Mouse (Mus musculus) limb, embryonic 13.5 days (tissue): ENCODE measurements around the gene Vdr. TPM values are rescaled to one million over a fixed set of nuclear protein-coding genes. Genes with fewer than 3 reads are reported as not detected.

Experiments used
- ATAC-seq: fragments of 200-750 bp; cut with Nextera tagmentation; 2 replicates; pipeline ENCODE4 v1.8.0; 2017; ENCODE audit warnings: low read depth, moderate number of reproducible peaks, moderate TSS enrichment; ENCODE audit not compliant: low FRiP score
- H3K27ac ChIP-seq: fragments of 300-500 bp; sonication (generic); 2 replicates; pipeline ENCODE4 v1.5.1; 2015; ENCODE audit warnings: inconsistent platforms, mild to moderate bottlenecking, moderate library complexity
- H3K27me3 ChIP-seq: fragments of 300-500 bp; sonication (generic); 2 replicates; pipeline ENCODE4 v1.6.1; 2015; ENCODE audit warnings: mild to moderate bottlenecking, inconsistent platforms
- H3K36me3 ChIP-seq: fragments of 300-500 bp; sonication (generic); 2 replicates; pipeline ENCODE4 v1.6.1; 2015; ENCODE audit warnings: inconsistent platforms, mild to moderate bottlenecking, moderate library complexity
- H3K4me1 ChIP-seq: fragments of 300-500 bp; sonication (generic); 2 replicates; pipeline ENCODE4 v1.6.1; 2015; ENCODE audit warnings: inconsistent platforms
- H3K4me2 ChIP-seq: fragments of 300-500 bp; sonication (generic); replicated peaks from 2 replicates; pipeline ENCODE4 v1.6.1; 2015; ENCODE audit warnings: inconsistent platforms, mild to moderate bottlenecking, moderate library complexity
- H3K4me3 ChIP-seq: fragments of 300-500 bp; sonication (generic); 2 replicates; pipeline ENCODE4 v1.5.1; 2015; ENCODE audit warnings: moderate library complexity, mild to moderate bottlenecking, inconsistent platforms
- H3K9ac ChIP-seq: fragments of 300-500 bp; sonication (generic); 2 replicates; pipeline ENCODE4 v1.6.1; 2015; ENCODE audit warnings: mild to moderate bottlenecking, inconsistent platforms
- H3K9me3 ChIP-seq: fragments of 300-500 bp; sonication (generic); 2 replicates; pipeline ENCODE4 v1.6.1; 2016; ENCODE audit warnings: inconsistent platforms
- WGBS: fragments of 180-500 bp; shearing (Covaris S2); methylation state at CpG from one replicate; pipeline ENCODE4 v1.1.7; 2015; 5-methylcytosine and 5-hydroxymethylcytosine counted together
- polyA plus RNA-seq: library from polyadenylated mRNA; unstranded; fragments of >200 nt; fragmentation: Nextera tagmentation; extraction: Ambion mirVana; gene quantifications from 2 replicates; pipeline ENCODE4 v1.2.1, GENCODE M21; 2015

Vdr gene
- polyA plus RNA-seq, 1 experiment from 2014 or later, result 1.0 TPM

- peaks cover 34% of the 10 kb centered on the region for H3K4me1 ChIP-seq
- H3K4me3 ChIP-seq, result no peak overlapping the region
- H3K36me3 ChIP-seq, result no peaks in the 10 kb centered on the region
- no peak overlapping the region for H3K4me2 ChIP-seq
- H3K9ac ChIP-seq, result no peak overlapping the region
- no peaks in the 10 kb centered on the region for H3K27me3 ChIP-seq
- no peak for ATAC-seq
- WGBS, result 96% methylated on average over 6 of the region's 6 CpGs
- no peak overlapping the region for H3K27ac ChIP-seq
- no peaks in the 10 kb centered on the region for H3K9me3 ChIP-seq
Observed at GRCm38 (mm10) chr15:97841383-97841782, 69.0 kb downstream of the Vdr start.

- Histone ChIP-seq H3K4me2 (no peak overlapping the region), H3K9me3 (no peaks in the 10 kb centered on the region), H3K27ac (no peak overlapping the region), H3K4me3 (no peak overlapping the region), H3K9ac (no peak overlapping the region), H3K27me3 (no peaks in the 10 kb centered on the region), H3K36me3 (no peaks in the 10 kb centered on the region), H3K4me1 (peaks cover 34% of the 10 kb centered on the region)
- 93% methylated on average over 1 of the region's 1 CpGs for WGBS
- ATAC-seq, result no peak
Observed at GRCm38 (mm10) chr15:97840781-97841180, 69.6 kb downstream of the Vdr start.

- 11% methylated on average over 3 of the region's 3 CpGs for WGBS
- H3K27me3 ChIP-seq, result no peaks in the 10 kb centered on the region
- no peak overlapping the region for H3K9ac ChIP-seq
- peak overlapping the region; percentile 52 for H3K27ac ChIP-seq
- no peak overlapping the region for H3K4me2 ChIP-seq
- peak; percentile 73 for ATAC-seq
- H3K4me1 ChIP-seq, result peaks cover 34% of the 10 kb centered on the region
- no peaks in the 10 kb centered on the region for H3K9me3 ChIP-seq
- H3K4me3 ChIP-seq, result no peak overlapping the region
- no peaks in the 10 kb centered on the region for H3K36me3 ChIP-seq
Observed at GRCm38 (mm10) chr15:97839991-97840455, 70.4 kb downstream of the Vdr start.

- H3K27me3 ChIP-seq, result no peaks in the 10 kb centered on the region
- 77% methylated on average over 4 of the region's 4 CpGs for WGBS
- ATAC-seq, result 0 out of 2 replicates have a peak, but pooled peaks have one; percentile 14
- H3K36me3 ChIP-seq, result no peaks in the 10 kb centered on the region
- H3K4me2 ChIP-seq, result no peak overlapping the region
- no peak overlapping the region for H3K4me3 ChIP-seq
- no peak overlapping the region for H3K9ac ChIP-seq
- H3K9me3 ChIP-seq, result no peaks in the 10 kb centered on the region
- H3K4me1 ChIP-seq, result peaks cover 34% of the 10 kb centered on the region
- H3K27ac ChIP-seq, result peak overlapping the region; percentile 52
Observed at GRCm38 (mm10) chr15:97839473-97839872, 71.0 kb downstream of the Vdr start.

GRCm38 (mm10) chr15:97839012-97839411, 71.4 kb downstream of the Vdr start:
- H3K4me2 ChIP-seq, result no peak overlapping the region
- 90% methylated on average over 2 of the region's 2 CpGs for WGBS
- no peak for ATAC-seq
- no peak overlapping the region for H3K4me3 ChIP-seq
- peaks cover 34% of the 10 kb centered on the region for H3K4me1 ChIP-seq
- H3K9ac ChIP-seq, result no peak overlapping the region
- no peaks in the 10 kb centered on the region for H3K27me3 ChIP-seq
- H3K36me3 ChIP-seq, result no peaks in the 10 kb centered on the region
- H3K27ac ChIP-seq, result 0 out of 2 replicates have a peak overlapping the region, but pooled peaks have one; percentile 52
- H3K9me3 ChIP-seq, result no peaks in the 10 kb centered on the region

GRCm38 (mm10) chr15:97838395-97838794, 72.0 kb downstream of the Vdr start:
- no peak overlapping the region for H3K4me2 ChIP-seq
- H3K27me3 ChIP-seq, result 0 out of 2 replicates have a peak, but pooled peaks cover 4% of the 10 kb centered on the region
- ATAC-seq, result no peak
- H3K36me3 ChIP-seq, result no peaks in the 10 kb centered on the region
- peaks cover 34% of the 10 kb centered on the region for H3K4me1 ChIP-seq
- H3K4me3 ChIP-seq, result no peak overlapping the region
- 80% methylated on average over 4 of the region's 4 CpGs for WGBS
- H3K9ac ChIP-seq, result no peak overlapping the region
- no peaks in the 10 kb centered on the region for H3K9me3 ChIP-seq
- H3K27ac ChIP-seq, result no peak overlapping the region

GRCm38 (mm10) chr15:97837491-97838061, 72.9 kb downstream of the Vdr start:
- Histone ChIP-seq H3K4me1 (peaks cover 40% of the 10 kb centered on the region), H3K27me3 (0 out of 2 replicates have a peak, but pooled peaks cover 4% of the 10 kb centered on the region), H3K9me3 (no peaks in the 10 kb centered on the region), H3K36me3 (no peaks in the 10 kb centered on the region), H3K4me2 (0 out of 2 replicates have a peak overlapping the region, but pooled peaks have one; percentile 9), H3K4me3 (no peak overlapping the region), H3K27ac (peak overlapping the region; percentile 39; the same call in 1 of the 2 replicates), H3K9ac (peak overlapping the region; percentile 39; the same call in 1 of the 2 replicates)
- WGBS, result 10% methylated on average over 8 of the region's 8 CpGs
- ATAC-seq, result no peak

GRCm38 (mm10) chr15:97836894-97837247, 73.6 kb downstream of the Vdr start:
- no peaks in the 10 kb centered on the region for H3K36me3 ChIP-seq
- H3K9ac ChIP-seq, result no peak overlapping the region
- no peak overlapping the region for H3K27ac ChIP-seq
- 0 out of 2 replicates have a peak, but pooled peaks cover 4% of the 10 kb centered on the region for H3K27me3 ChIP-seq
- H3K9me3 ChIP-seq, result no peaks in the 10 kb centered on the region
- H3K4me1 ChIP-seq, result peaks cover 46% of the 10 kb centered on the region
- WGBS, result 60% methylated on average over 8 of the region's 8 CpGs
- H3K4me2 ChIP-seq, result no peak overlapping the region
- ATAC-seq, result no peak
- H3K4me3 ChIP-seq, result no peak overlapping the region

GRCm38 (mm10) chr15:97836153-97836893, 74.1 kb downstream of the Vdr start:
- no peak overlapping the region for H3K27ac ChIP-seq
- no peaks in the 10 kb centered on the region for H3K36me3 ChIP-seq
- H3K4me1 ChIP-seq, result peaks cover 46% of the 10 kb centered on the region
- no peak for ATAC-seq
- no peak overlapping the region for H3K4me2 ChIP-seq
- H3K9ac ChIP-seq, result no peak overlapping the region
- H3K4me3 ChIP-seq, result no peak overlapping the region
- WGBS, result 39% methylated on average over 17 of the region's 17 CpGs
- no peaks in the 10 kb centered on the region for H3K9me3 ChIP-seq
- 0 out of 2 replicates have a peak, but pooled peaks cover 4% of the 10 kb centered on the region for H3K27me3 ChIP-seq

GRCm38 (mm10) chr15:97832764-97833479, 77.5 kb downstream of the Vdr start:
- peak overlapping the region; percentile 80 for H3K4me2 ChIP-seq
- H3K4me3 ChIP-seq, result no peak overlapping the region
- H3K9me3 ChIP-seq, result no peaks in the 10 kb centered on the region
- peak overlapping the region; percentile 97; the same call in 1 of the 2 replicates for H3K27ac ChIP-seq
- 69% methylated on average over 9 of the region's 9 CpGs for WGBS
- H3K27me3 ChIP-seq, result 0 out of 2 replicates have a peak, but pooled peaks cover 4% of the 10 kb centered on the region
- ATAC-seq, result no peak
- H3K4me1 ChIP-seq, result peaks cover 50% of the 10 kb centered on the region
- 0 out of 2 replicates have a peak overlapping the region, but pooled peaks have one; percentile 98 for H3K9ac ChIP-seq
- H3K36me3 ChIP-seq, result no peaks in the 10 kb centered on the region

GRCm38 (mm10) chr15:97831987-97832640, 78.3 kb downstream of the Vdr start:
- peak overlapping the region; percentile 85 for H3K4me3 ChIP-seq
- peak overlapping the region; percentile 97 for H3K27ac ChIP-seq
- 0 out of 2 replicates have a peak, but pooled peaks cover 4% of the 10 kb centered on the region for H3K27me3 ChIP-seq
- peak overlapping the region; percentile 80 for H3K4me2 ChIP-seq
- WGBS, result 3% methylated on average over 10 of the region's 10 CpGs
- H3K4me1 ChIP-seq, result peaks cover 48% of the 10 kb centered on the region
- no peaks in the 10 kb centered on the region for H3K9me3 ChIP-seq
- H3K9ac ChIP-seq, result peak overlapping the region; percentile 98
- no peaks in the 10 kb centered on the region for H3K36me3 ChIP-seq
- no peak for ATAC-seq
